Mouse (Mus musculus) hindbrain, embryonic 14.5 days (tissue): ENCODE data around the gene Cdk14. TPM values are rescaled to one million over a fixed set of nuclear protein-coding genes. Genes with fewer than 3 reads are reported as not detected.
"Not testable (repeated sequence)": the region's sequence is repeated elsewhere in the genome, so short reads cannot be mapped to it uniquely, and the experiment has no call there.

Source experiments
- ATAC-seq: fragments of 200-750 bp; cut with Nextera tagmentation; 2 replicates; pipeline ENCODE4 v1.8.0; 2017; ENCODE audit warnings: moderate number of reproducible peaks, mild to moderate bottlenecking, moderate TSS enrichment, moderate library complexity; ENCODE audit not compliant: low FRiP score
- DNase-seq: peaks from one replicate; pipeline ENCODE4 v3.0.0-alpha.2; 2015; ENCODE audit warnings: low spot score
- H3K27ac ChIP-seq: fragments of 300-500 bp; sonication (generic); 2 replicates; pipeline ENCODE4 v1.5.1; 2014; ENCODE audit warnings: mild to moderate bottlenecking, moderate library complexity
- H3K27me3 ChIP-seq: fragments of 300-500 bp; sonication (generic); 2 replicates; pipeline ENCODE4 v1.6.1; 2014; ENCODE audit warnings: mild to moderate bottlenecking, low read length, mixed read lengths; ENCODE audit not compliant: control insufficient read depth, insufficient read depth
- H3K36me3 ChIP-seq: fragments of 300-500 bp; sonication (generic); replicated peaks from 2 replicates; pipeline ENCODE4 v1.6.1; 2014; ENCODE audit not compliant: control insufficient read depth, insufficient read depth
- H3K4me1 ChIP-seq: fragments of 300-500 bp; sonication (generic); replicated peaks from 2 replicates; pipeline ENCODE4 v1.6.1; 2014; ENCODE audit warnings: antibody characterized with exemption, low read length, mixed read lengths; ENCODE audit not compliant: control insufficient read depth, insufficient read depth
- H3K4me2 ChIP-seq: fragments of 300-500 bp; sonication (generic); replicated peaks from 2 replicates; pipeline ENCODE4 v1.6.1; 2014; ENCODE audit warnings: mild to moderate bottlenecking, moderate library complexity
- H3K4me3 ChIP-seq: fragments of 300-500 bp; sonication (generic); replicated peaks from 2 replicates; pipeline ENCODE4 v1.5.1; 2014; ENCODE audit warnings: mild to moderate bottlenecking, low read length
- H3K9ac ChIP-seq: fragments of 300-500 bp; sonication (generic); 2 replicates; pipeline ENCODE4 v1.6.1; 2014
- H3K9me3 ChIP-seq: fragments of 300-500 bp; sonication (generic); 2 replicates; pipeline ENCODE4 v1.6.1; 2016; ENCODE audit warnings: low read length; ENCODE audit not compliant: control insufficient read depth
- WGBS: fragments of 180-500 bp; shearing (Covaris S2); extraction: QIAGEN DNeasy Blood & Tissue Kit; methylation state at CpG from one replicate; pipeline ENCODE4 v1.1.7; 2014; 5-methylcytosine and 5-hydroxymethylcytosine counted together
- polyA plus RNA-seq: library from polyadenylated mRNA; unstranded; fragments of >200 nt; fragmentation: Nextera tagmentation; extraction: Ambion mirVana; gene quantifications from 2 replicates; pipeline ENCODE4 v1.2.1, GENCODE M21; 2014

Cdk14 gene
- polyA plus RNA-seq, 1 experiment from 2014 or later = 55.6 TPM

DNA sequence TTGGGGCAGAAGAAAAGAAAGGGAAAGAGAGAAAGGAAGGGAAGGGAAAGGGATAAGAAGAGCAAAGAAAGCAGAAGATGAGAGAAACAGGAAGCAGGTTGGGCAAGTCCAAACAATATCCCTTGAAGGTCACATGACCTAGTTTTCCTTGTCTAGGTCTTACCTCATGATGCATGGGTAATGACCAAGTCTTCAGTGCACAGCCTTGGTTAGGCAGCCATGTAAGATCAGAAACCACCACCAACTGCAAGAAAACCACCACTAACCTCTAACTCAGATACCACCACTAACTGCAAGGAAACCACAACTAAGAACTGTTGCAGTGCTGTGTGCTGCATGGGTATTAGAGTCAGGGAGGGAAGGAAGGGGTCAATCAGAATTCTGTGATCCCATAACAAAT lies 176.5 kb downstream of the Cdk14 start:
- ATAC-seq (no peak), DNase-seq (no peak)
- H3K27ac ChIP-seq = no peak overlapping the region
- no peaks in the 10 kb centered on the region for H3K9me3 ChIP-seq
- H3K9ac ChIP-seq = no peak overlapping the region
- no peaks in the 10 kb centered on the region; the same call in 1 of the 2 replicates for H3K4me1 ChIP-seq
- H3K27me3 ChIP-seq = no peaks in the 10 kb centered on the region
- no peaks in the 10 kb centered on the region for H3K36me3 ChIP-seq
- no peak overlapping the region for H3K4me2 ChIP-seq
- H3K4me3 ChIP-seq = no peak overlapping the region

- H3K27ac ChIP-seq = no peak overlapping the region
- H3K9ac ChIP-seq = no peak overlapping the region
- no peaks in the 10 kb centered on the region for H3K36me3 ChIP-seq
- no peak overlapping the region for H3K4me3 ChIP-seq
- 72% methylated on average over 5 of the region's 5 CpGs for WGBS
- DNase-seq (no peak), ATAC-seq (no peak)
- no peaks in the 10 kb centered on the region; the same call in 1 of the 2 replicates for H3K4me1 ChIP-seq
- peaks cover 4% of the 10 kb centered on the region; the same call in 1 of the 2 replicates for H3K9me3 ChIP-seq
- H3K27me3 ChIP-seq = no peaks in the 10 kb centered on the region
- H3K4me2 ChIP-seq = no peak overlapping the region
These were observed 177.4 kb downstream of the Cdk14 start for GRCm38 (mm10) chr5:5242704-5243103.

GRCm38 (mm10) chr5:5241088-5241487 lies 179.0 kb downstream of the Cdk14 start:
- Histone ChIP-seq H3K4me2 (no peak overlapping the region), H3K27me3 (no peaks in the 10 kb centered on the region)

GRCm38 (mm10) chr5:5240121-5240520 lies 180.0 kb downstream of the Cdk14 start:
- ATAC-seq = no peak
- WGBS = 95% methylated on average over 3 of the region's 3 CpGs

More at GRCm38 (mm10) chr5:5241088-5241487, 179.0 kb downstream of the Cdk14 start:
- Histone ChIP-seq H3K4me3 (no peak overlapping the region), H3K9me3 (peaks cover 4% of the 10 kb centered on the region; the same call in 1 of the 2 replicates), H3K27ac (no peak overlapping the region), H3K36me3 (no peaks in the 10 kb centered on the region), H3K4me1 (no peaks in the 10 kb centered on the region; the same call in 1 of the 2 replicates), H3K9ac (no peak overlapping the region)
- no peak for DNase-seq
- 77% methylated on average over 6 of the region's 6 CpGs for WGBS
- ATAC-seq = no peak

DNA sequence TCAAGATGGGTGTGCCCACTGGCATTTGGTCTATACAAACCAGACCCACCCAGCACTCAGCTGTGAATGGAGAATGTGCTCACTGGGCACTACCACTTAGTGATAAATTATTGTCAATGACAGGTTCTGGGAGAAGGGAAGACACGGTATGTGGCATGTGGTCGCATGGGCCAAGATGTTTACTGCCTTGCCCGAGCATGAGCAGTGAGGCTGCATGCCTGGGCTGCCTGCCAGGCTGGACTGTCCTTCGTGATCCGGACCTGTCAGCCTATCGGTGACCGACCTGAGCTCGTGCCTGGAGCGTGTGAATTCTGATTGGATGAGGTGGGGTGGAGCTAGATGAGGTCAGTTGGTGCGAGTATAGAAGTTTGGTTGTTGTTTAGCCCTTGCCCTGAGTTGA lies 185.2 kb downstream of the Cdk14 start:
- ATAC-seq, H3K9ac ChIP-seq, H3K27ac ChIP-seq, H3K4me1 ChIP-seq, H3K36me3 ChIP-seq, H3K27me3 ChIP-seq, H3K4me3 ChIP-seq, DNase-seq, H3K9me3 ChIP-seq, H3K4me2 ChIP-seq: not testable (repeated sequence)
- 94% methylated on average over 10 of the region's 10 CpGs for WGBS

More at GRCm38 (mm10) chr5:5240121-5240520, 180.0 kb downstream of the Cdk14 start:
- Histone ChIP-seq H3K4me2 (no peak overlapping the region), H3K27me3 (no peaks in the 10 kb centered on the region), H3K4me3 (no peak overlapping the region), H3K36me3 (no peaks in the 10 kb centered on the region), H3K27ac (no peak overlapping the region), H3K4me1 (no peaks in the 10 kb centered on the region; the same call in 1 of the 2 replicates), H3K9me3 (peaks cover 10% of the 10 kb centered on the region; the same call in 1 of the 2 replicates), H3K9ac (no peak overlapping the region)
- DNase-seq = no peak

DNA sequence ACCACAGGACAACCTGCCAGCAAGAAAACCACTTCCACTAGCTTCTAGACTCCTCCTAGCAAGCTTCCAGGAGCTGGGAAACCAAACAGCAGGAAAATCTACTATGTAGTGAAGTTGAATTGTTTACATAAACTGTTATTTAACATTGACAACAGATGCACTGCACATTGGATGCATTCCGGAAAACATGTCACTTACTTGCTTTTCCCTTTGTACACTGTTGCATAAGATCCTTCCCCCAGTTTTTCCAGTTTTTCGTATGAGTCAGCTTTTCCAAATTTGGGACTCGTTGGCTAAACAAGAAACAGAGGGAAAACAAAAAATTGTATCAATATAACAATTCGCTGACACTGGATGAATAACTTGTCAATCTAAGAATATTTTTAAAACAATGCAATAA lies 193.1 kb downstream of the Cdk14 start:
- Histone ChIP-seq H3K36me3 (0 out of 2 replicates have a peak, but pooled peaks cover 3% of the 10 kb centered on the region), H3K9me3 (no peaks in the 10 kb centered on the region), H3K27ac (no peak overlapping the region), H3K4me1 (no peaks in the 10 kb centered on the region), H3K27me3 (no peaks in the 10 kb centered on the region), H3K4me3 (no peak overlapping the region), H3K9ac (no peak overlapping the region), H3K4me2 (no peak overlapping the region)
- 94% methylated on average over 4 of the region's 4 CpGs for WGBS
- no peak for ATAC-seq
- DNase-seq = no peak

- Histone ChIP-seq H3K4me1 (no peaks in the 10 kb centered on the region), H3K4me2 (no peak overlapping the region), H3K27me3 (no peaks in the 10 kb centered on the region), H3K36me3 (no peaks in the 10 kb centered on the region), H3K4me3 (no peak overlapping the region), H3K9ac (no peak overlapping the region), H3K27ac (no peak overlapping the region), H3K9me3 (no peaks in the 10 kb centered on the region)
- 83% methylated on average over 1 of the region's 1 CpGs for WGBS
- DNase-seq (no peak), ATAC-seq (no peak)
These were observed 208.4 kb downstream of the Cdk14 start for GRCm38 (mm10) chr5:5211780-5212135.

GRCm38 (mm10) chr5:5211034-5211779 lies 208.9 kb downstream of the Cdk14 start:
- H3K4me1 ChIP-seq = no peaks in the 10 kb centered on the region
- no peak overlapping the region for H3K9ac ChIP-seq
- 68% methylated on average over 7 of the region's 7 CpGs for WGBS
- H3K27ac ChIP-seq = no peak overlapping the region
- ATAC-seq (no peak), DNase-seq (no peak)
- no peaks in the 10 kb centered on the region for H3K27me3 ChIP-seq
- H3K4me2 ChIP-seq = no peak overlapping the region
- H3K36me3 ChIP-seq = no peaks in the 10 kb centered on the region
- no peaks in the 10 kb centered on the region for H3K9me3 ChIP-seq
- no peak overlapping the region for H3K4me3 ChIP-seq

GRCm38 (mm10) chr5:5208016-5208415 lies 212.1 kb downstream of the Cdk14 start:
- Histone ChIP-seq H3K4me3 (no peak overlapping the region), H3K36me3 (no peaks in the 10 kb centered on the region), H3K9ac (no peak overlapping the region), H3K4me1 (no peaks in the 10 kb centered on the region), H3K27me3 (no peaks in the 10 kb centered on the region), H3K4me2 (no peak overlapping the region), H3K27ac (no peak overlapping the region), H3K9me3 (no peaks in the 10 kb centered on the region)
- no peak for ATAC-seq
- no peak for DNase-seq
- 93% methylated on average over 4 of the region's 4 CpGs for WGBS
